Mouse (Mus musculus) neural tube, embryonic 15.5 days (tissue): Measurements from ENCODE around the gene Palm3. TPM values are rescaled to one million over a fixed set of nuclear protein-coding genes. Genes with fewer than 3 reads are reported as not detected.

Source experiments
- ATAC-seq: fragments of 200-750 bp; cut with Nextera tagmentation; 2 replicates; pipeline ENCODE4 v1.8.0; 2017; ENCODE audit warnings: mild to moderate bottlenecking, moderate TSS enrichment, moderate library complexity; ENCODE audit not compliant: low FRiP score
- H3K27ac ChIP-seq: fragments of 300-500 bp; sonication (generic); replicated peaks from 2 replicates; pipeline ENCODE4 v1.5.1; 2015; ENCODE audit warnings: mild to moderate bottlenecking, inconsistent platforms
- H3K27me3 ChIP-seq: fragments of 300-500 bp; sonication (generic); replicated peaks from 2 replicates; pipeline ENCODE4 v1.6.1; 2015; ENCODE audit warnings: inconsistent platforms
- H3K36me3 ChIP-seq: fragments of 300-500 bp; sonication (generic); 2 replicates; pipeline ENCODE4 v1.6.1; 2015; ENCODE audit warnings: inconsistent platforms
- H3K4me1 ChIP-seq: fragments of 300-500 bp; sonication (generic); 2 replicates; pipeline ENCODE4 v1.6.1; 2015; ENCODE audit warnings: inconsistent platforms
- H3K4me2 ChIP-seq: fragments of 300-500 bp; sonication (generic); 2 replicates; pipeline ENCODE4 v1.6.1; 2015; ENCODE audit warnings: inconsistent platforms, mild to moderate bottlenecking, moderate library complexity
- H3K4me3 ChIP-seq: fragments of 300-500 bp; sonication (generic); replicated peaks from 2 replicates; pipeline ENCODE4 v1.5.1; 2015; ENCODE audit warnings: mild to moderate bottlenecking, inconsistent platforms
- H3K9ac ChIP-seq: fragments of 300-500 bp; sonication (generic); replicated peaks from 2 replicates; pipeline ENCODE4 v1.6.1; 2015; ENCODE audit warnings: mild to moderate bottlenecking, inconsistent platforms
- H3K9me3 ChIP-seq: fragments of 300-500 bp; sonication (generic); replicated peaks from 2 replicates; pipeline ENCODE4 v1.6.1; 2016; ENCODE audit warnings: inconsistent platforms
- WGBS: fragments of 180-500 bp; shearing (Covaris S2); methylation state at CpG from one replicate; pipeline ENCODE4 v1.1.7; 2015; ENCODE audit warnings: mixed read lengths; 5-methylcytosine and 5-hydroxymethylcytosine counted together
- polyA plus RNA-seq: library from polyadenylated mRNA; unstranded; fragments of >200 nt; fragmentation: Nextera tagmentation; extraction: Ambion mirVana; gene quantifications from 2 replicates; pipeline ENCODE4 v1.2.1, GENCODE M21; 2015

Gene Palm3
- 14.1 and 17.0 TPM in 2 replicates for polyA plus RNA-seq

- no peak within 1 kb of the TSS for H3K4me3 ChIP-seq
- ATAC-seq = no peak
- H3K27ac ChIP-seq = no peak within 1 kb of the TSS
- H3K36me3 ChIP-seq = no peaks in the 10 kb centered on the region
- no peaks in the 10 kb centered on the region for H3K9me3 ChIP-seq
- H3K4me1 ChIP-seq = peaks cover 10% of the 10 kb centered on the region
- no peak within 1 kb of the TSS for H3K9ac ChIP-seq
- WGBS = 7% methylated on average over 18 of the region's 18 CpGs
- H3K27me3 ChIP-seq = peaks cover 21% of the 10 kb centered on the region
- H3K4me2 ChIP-seq = no peak within 1 kb of the TSS
Observed at GRCm38 (mm10) chr8:84021096-84021495, at the start of gene Palm3. Gene Palm3 (plus strand): TSS chr8:84021471.

- Histone ChIP-seq H3K27ac (no peak overlapping the region; the same call in 1 of the 2 replicates), H3K4me3 (peak overlapping the region; percentile 93), H3K4me2 (peak overlapping the region; percentile 73), H3K36me3 (no peaks in the 10 kb centered on the region), H3K27me3 (no peaks in the 10 kb centered on the region), H3K9ac (peak overlapping the region; percentile 84), H3K9me3 (no peaks in the 10 kb centered on the region), H3K4me1 (peaks cover 28% of the 10 kb centered on the region)
- no peak for ATAC-seq
- whole genome bisulfite sequencing = 71% methylated on average over 6 of the region's 6 CpGs
Observed at GRCm38 (mm10) chr8:83971661-83972060, 49.6 kb upstream of the Palm3 start.

GRCm38 (mm10) chr8:83972150-83973120, 48.8 kb upstream of the Palm3 start, which contains the start of gene Prkaca:
Gene Prkaca (plus strand): TSS chr8:83972993.
- Histone ChIP-seq H3K9ac (peak within 1 kb of the TSS; percentile 98), H3K4me3 (peak within 1 kb of the TSS; percentile 93), H3K27me3 (no peaks in the 10 kb centered on the region), H3K4me2 (peak within 1 kb of the TSS; percentile 93), H3K36me3 (no peaks in the 10 kb centered on the region), H3K4me1 (peaks cover 36% of the 10 kb centered on the region), H3K9me3 (no peaks in the 10 kb centered on the region), H3K27ac (peak within 1 kb of the TSS; percentile 89)
- ATAC-seq = peak; percentile 99
- WGBS = under 1% methylated on average over 69 of the region's 94 CpGs

GRCm38 (mm10) chr8:83973161-83974031, 47.9 kb upstream of the Palm3 start:
- WGBS = 3% methylated on average over 37 of the region's 37 CpGs
- peaks cover 46% of the 10 kb centered on the region for H3K4me1 ChIP-seq
- peak overlapping the region; percentile 93 for H3K4me3 ChIP-seq
- H3K9ac ChIP-seq = peak overlapping the region; percentile 98
- H3K4me2 ChIP-seq = peak overlapping the region; percentile 93
- H3K9me3 ChIP-seq = no peaks in the 10 kb centered on the region
- H3K27me3 ChIP-seq = no peaks in the 10 kb centered on the region
- ATAC-seq = peak; percentile 29
- H3K27ac ChIP-seq = peak overlapping the region; percentile 89
- H3K36me3 ChIP-seq = no peaks in the 10 kb centered on the region

GRCm38 (mm10) chr8:83974521-83974920, 46.8 kb upstream of the Palm3 start:
- ATAC-seq = no peak
- no peaks in the 10 kb centered on the region for H3K27me3 ChIP-seq
- peak overlapping the region; percentile 93 for H3K4me2 ChIP-seq
- peak overlapping the region; percentile 93 for H3K4me3 ChIP-seq
- no peaks in the 10 kb centered on the region for H3K9me3 ChIP-seq
- H3K36me3 ChIP-seq = no peaks in the 10 kb centered on the region
- WGBS = 86% methylated on average over 4 of the region's 4 CpGs
- peaks cover 48% of the 10 kb centered on the region for H3K4me1 ChIP-seq
- H3K9ac ChIP-seq = peak overlapping the region; percentile 98; the same call in 1 of the 2 replicates
- H3K27ac ChIP-seq = no peak overlapping the region

- Histone ChIP-seq H3K36me3 (peaks cover 11% of the 10 kb centered on the region), H3K27ac (no peak overlapping the region), H3K4me3 (no peak overlapping the region), H3K27me3 (no peaks in the 10 kb centered on the region), H3K9ac (no peak overlapping the region), H3K9me3 (no peaks in the 10 kb centered on the region), H3K4me2 (no peak overlapping the region), H3K4me1 (peaks cover 50% of the 10 kb centered on the region)
- WGBS = 91% methylated on average over 4 of the region's 4 CpGs
- no peak for ATAC-seq
Observed at GRCm38 (mm10) chr8:83976101-83976630, 45.1 kb upstream of the Palm3 start.

- 77% methylated on average over 5 of the region's 5 CpGs for WGBS
- Histone ChIP-seq H3K4me1 (peaks cover 45% of the 10 kb centered on the region), H3K36me3 (peaks cover 18% of the 10 kb centered on the region), H3K4me3 (no peak overlapping the region), H3K9ac (no peak overlapping the region), H3K27ac (no peak overlapping the region), H3K4me2 (no peak overlapping the region), H3K9me3 (no peaks in the 10 kb centered on the region), H3K27me3 (no peaks in the 10 kb centered on the region)
- ATAC-seq = no peak
Observed at GRCm38 (mm10) chr8:83976779-83977350, 44.4 kb upstream of the Palm3 start.

- Histone ChIP-seq H3K27me3 (no peaks in the 10 kb centered on the region), H3K9me3 (no peaks in the 10 kb centered on the region), H3K4me3 (no peak overlapping the region), H3K27ac (no peak overlapping the region), H3K4me2 (peak overlapping the region; percentile 2; the same call in 1 of the 2 replicates), H3K4me1 (peaks cover 42% of the 10 kb centered on the region), H3K9ac (no peak overlapping the region), H3K36me3 (peaks cover 25% of the 10 kb centered on the region)
- no peak for ATAC-seq
- 69% methylated on average over 6 of the region's 6 CpGs for WGBS
Observed at GRCm38 (mm10) chr8:83977646-83978045, 43.6 kb upstream of the Palm3 start.

- Histone ChIP-seq H3K4me1 (peaks cover 42% of the 10 kb centered on the region), H3K36me3 (peaks cover 30% of the 10 kb centered on the region), H3K27ac (no peak overlapping the region), H3K4me2 (peak overlapping the region; percentile 2; the same call in 1 of the 2 replicates), H3K9ac (no peak overlapping the region), H3K27me3 (no peaks in the 10 kb centered on the region), H3K4me3 (no peak overlapping the region), H3K9me3 (no peaks in the 10 kb centered on the region)
- WGBS = 75% methylated on average over 9 of the region's 9 CpGs
- ATAC-seq = no peak
Observed at GRCm38 (mm10) chr8:83978200-83978599, 43.1 kb upstream of the Palm3 start.

- ATAC-seq = no peak
Observed at GRCm38 (mm10) chr8:83980250-83980649, 41.0 kb upstream of the Palm3 start.

GRCm38 (mm10) chr8:83980845-83981244, 40.4 kb upstream of the Palm3 start:
- Histone ChIP-seq H3K27me3 (no peaks in the 10 kb centered on the region), H3K36me3 (peaks cover 51% of the 10 kb centered on the region), H3K9ac (no peak overlapping the region), H3K4me3 (no peak overlapping the region), H3K27ac (no peak overlapping the region), H3K4me1 (peaks cover 28% of the 10 kb centered on the region), H3K4me2 (no peak overlapping the region), H3K9me3 (no peaks in the 10 kb centered on the region)
- WGBS = 80% methylated on average over 8 of the region's 8 CpGs
- no peak for ATAC-seq

More at GRCm38 (mm10) chr8:83980250-83980649, 41.0 kb upstream of the Palm3 start:
- Histone ChIP-seq H3K4me1 (peaks cover 28% of the 10 kb centered on the region), H3K27ac (no peak overlapping the region), H3K27me3 (no peaks in the 10 kb centered on the region), H3K36me3 (peaks cover 47% of the 10 kb centered on the region), H3K4me3 (no peak overlapping the region), H3K9ac (no peak overlapping the region), H3K9me3 (no peaks in the 10 kb centered on the region), H3K4me2 (no peak overlapping the region)
- 63% methylated on average over 1 of the region's 1 CpGs for WGBS
